Mouse (Mus musculus) adrenal gland, adult 10 weeks (tissue): Measurements from ENCODE around the gene Nkx2-4. TPM values are rescaled to one million over a fixed set of nuclear protein-coding genes. Genes with fewer than 3 reads are reported as not detected.

Experiments
- polyA plus RNA-seq: library from polyadenylated mRNA; stranded (reverse); fragments of 350-450 nt; fragmentation: Illumina TruSeq; extraction: RNeasy Lipid Tissue Mini Kit (QIAGEN cat#74804); gene quantifications from one replicate; pipeline ENCODE4 v1.2.3, GENCODE M21; 2014; ENCODE audit warnings: low read depth, low replicate concordance

Nkx2-4 gene
- polyA plus RNA-seq, result not detected

GRCm38 (mm10) chr2:147085072-147085870 is at the start of gene Nkx2-4:
Gene Nkx2-4, minus strand, starts transcription at chr2:147085445.

Other genes with a start within 250 kb of the Nkx2-4 start
- 104 TPM for gene Kiz, start 229.6 kb downstream of the Nkx2-4 start, polyA plus RNA-seq
- 184 TPM for gene Xrn2, start 72.4 kb downstream of the Nkx2-4 start, polyA plus RNA-seq
- gene Nkx2-2, start 108.8 kb upstream of the Nkx2-4 start, polyA plus RNA-seq, result not detected